Mouse (Mus musculus): ENCODE measurements around the gene Gm21970. TPM values are rescaled to one million over a fixed set of nuclear protein-coding genes. Genes with fewer than 3 reads are reported as not detected.

Gm21970 gene
- total and polyA plus RNA-seq, 3 experiments: 8.9 TPM; not detected in 2

DNA sequence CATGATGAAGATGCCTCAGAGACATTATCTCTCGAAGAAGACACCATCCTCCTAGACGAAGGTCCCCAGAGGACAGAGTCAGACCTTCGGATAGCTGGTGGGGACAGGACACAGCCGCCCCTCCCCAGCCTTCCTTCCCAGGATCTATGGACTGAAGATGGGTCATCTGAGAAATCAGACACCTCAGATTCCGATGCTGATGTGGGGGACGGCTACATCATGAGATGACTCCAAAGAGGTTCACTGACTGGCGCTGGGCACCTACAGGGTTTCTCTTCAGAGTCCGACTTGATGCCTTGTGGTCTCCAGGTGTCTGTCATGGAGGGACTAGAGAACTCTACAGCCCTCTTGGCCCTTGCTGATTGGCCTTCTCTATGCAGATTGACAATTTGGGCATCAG, 12.7 kb downstream of the Gm21970 start:
- Histone ChIP-seq H3K4me3 (ENCODE audit: low read depth, low read length) (no peak overlapping the region), H3K4me1 (ENCODE audit: insufficient read depth, low read depth, low read length) (peaks cover 58% of the 10 kb centered on the region), H3K27me3 (ENCODE audit: insufficient read depth, low read length) (no peaks in the 10 kb centered on the region), H3K36me3 (replicated peaks) (peaks cover 73% of the 10 kb centered on the region), H3K9me3 (replicated peaks) (no peaks in the 10 kb centered on the region)
- ATAC-seq (ENCODE audit: extremely low read depth, insufficient number of reproducible peaks, low FRiP score, poor library complexity, severe bottlenecking): no peak
- DNase-seq (ENCODE audit: low spot score): no peak
- TF ChIP-seq GATA2 (IDR thresholded peaks at IDR 0.05; ENCODE audit: borderline replicate concordance, low read depth, low read length): no peak
- TF ChIP-seq TAL1 (conservative IDR thresholded peaks at IDR 0.05; ENCODE audit: low read depth, low read length): no peak
- TF ChIP-seq CTCF (IDR thresholded peaks at IDR 0.05; ENCODE audit: low read depth, low read length): no peak
- no peak for TF ChIP-seq POLR2AphosphoS5 (IDR thresholded peaks at IDR 0.05; ENCODE audit: insufficient replicate concordance, low read depth, low read length)
- TF ChIP-seq GATA1 (IDR thresholded peaks at IDR 0.05; ENCODE audit: borderline replicate concordance, low read length): no peak

DNA sequence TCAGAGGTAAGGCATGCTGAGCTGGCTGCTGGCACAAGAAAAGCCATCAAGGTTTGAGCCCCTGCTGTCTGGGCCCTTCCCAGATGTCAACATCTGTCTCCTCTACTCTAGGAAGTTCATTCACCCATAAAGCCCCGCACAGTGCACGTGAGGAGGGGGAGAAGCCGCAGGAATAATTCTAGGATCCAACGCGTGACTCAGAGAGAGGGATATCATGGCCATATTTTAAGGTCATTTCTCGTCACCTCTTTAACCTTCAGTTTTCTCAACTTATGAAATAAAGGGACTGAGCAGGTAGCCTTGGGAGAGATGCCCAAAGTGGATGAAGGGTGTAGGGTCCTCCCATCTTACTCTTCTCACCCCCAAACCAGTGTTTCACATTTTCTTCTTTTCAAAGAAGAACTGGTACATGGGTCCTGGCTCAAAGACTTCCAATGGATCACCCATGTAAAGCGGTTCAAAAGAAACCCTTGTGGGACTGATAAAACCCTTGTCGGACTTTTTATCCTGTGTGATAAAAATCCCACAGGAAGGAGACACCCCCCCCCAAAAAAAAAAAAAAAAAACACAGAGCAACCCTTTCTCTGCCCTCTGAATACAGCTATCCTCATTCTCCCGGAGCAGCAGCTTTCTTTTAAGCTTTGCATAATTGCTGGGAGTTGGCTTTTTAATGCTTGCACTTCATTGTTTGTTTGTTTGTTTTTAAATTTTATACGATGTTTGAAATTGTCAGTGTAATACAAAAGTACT, 13.5 kb downstream of the Gm21970 start:
- Histone ChIP-seq H3K4me3 (ENCODE audit: low read depth, low read length) (no peak overlapping the region; the same call in 1 of the 2 replicates), H3K4me1 (ENCODE audit: insufficient read depth, low read depth, low read length) (peaks cover 66% of the 10 kb centered on the region), H3K36me3 (replicated peaks) (peaks cover 74% of the 10 kb centered on the region), H3K9me3 (replicated peaks) (no peaks in the 10 kb centered on the region), H3K27me3 (ENCODE audit: insufficient read depth, low read length) (no peaks in the 10 kb centered on the region)
- no peak for TF ChIP-seq GATA2 (IDR thresholded peaks at IDR 0.05; ENCODE audit: borderline replicate concordance, low read depth, low read length)
- no peak for TF ChIP-seq TAL1 (conservative IDR thresholded peaks at IDR 0.05; ENCODE audit: low read depth, low read length)
- TF ChIP-seq POLR2AphosphoS5 (IDR thresholded peaks at IDR 0.05; ENCODE audit: insufficient replicate concordance, low read depth, low read length): no peak
- TF ChIP-seq CTCF (IDR thresholded peaks at IDR 0.05; ENCODE audit: low read depth, low read length): no peak
- TF ChIP-seq GATA1 (IDR thresholded peaks at IDR 0.05; ENCODE audit: borderline replicate concordance, low read length): no peak
- DNase-seq (ENCODE audit: low spot score) (no peak), ATAC-seq (ENCODE audit: extremely low read depth, insufficient number of reproducible peaks, low FRiP score, poor library complexity, severe bottlenecking) (no peak)

DNA sequence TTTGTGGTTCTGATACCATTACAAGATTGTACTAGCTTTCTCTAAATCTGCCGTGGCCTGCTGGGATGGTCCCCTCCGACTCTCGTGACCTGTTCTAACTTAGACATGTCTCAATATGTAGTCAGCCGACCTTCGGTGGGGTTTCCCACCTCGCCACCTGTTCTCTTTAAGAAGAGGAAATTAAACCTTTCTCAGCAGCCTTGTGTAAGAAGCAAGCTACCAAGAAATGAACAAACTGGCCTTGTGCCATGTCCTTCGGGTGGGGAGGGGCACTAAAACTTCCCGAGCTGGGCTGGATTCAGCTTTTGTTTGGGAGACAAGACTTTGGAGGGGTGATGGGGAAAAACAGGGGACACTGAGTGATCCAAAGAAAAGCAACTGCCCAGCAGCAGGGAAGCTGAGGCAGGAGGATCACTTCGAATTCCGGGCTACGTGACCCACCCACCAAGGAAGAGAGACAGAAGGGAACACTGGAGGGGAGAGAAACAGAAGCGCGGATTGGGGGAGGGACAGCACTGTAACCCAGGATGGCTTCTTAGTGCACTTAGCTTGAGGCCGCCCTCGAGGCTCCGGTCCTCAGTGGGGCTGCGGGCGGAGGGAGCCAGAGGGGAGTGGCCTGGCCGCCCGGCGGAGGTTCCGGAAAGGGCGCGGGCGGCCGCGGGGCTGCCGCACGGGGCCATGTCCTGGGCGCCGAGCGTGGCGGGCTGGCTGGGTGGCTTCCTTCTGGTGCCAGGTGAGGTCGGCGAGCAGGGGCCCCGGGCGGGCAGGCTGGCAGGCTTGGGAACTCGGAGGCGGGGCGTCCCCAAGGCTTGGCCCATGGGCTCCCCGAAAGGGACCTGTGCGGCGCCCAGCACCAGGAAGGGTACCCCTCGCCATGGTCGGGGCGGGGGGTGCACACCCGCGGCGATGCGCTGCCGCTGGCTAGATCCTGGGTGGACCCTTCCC, 14.4 kb downstream of the Gm21970 start, which contains the start of gene Il10rb:
Gene Il10rb, plus strand, starts transcription at position 525 of the 945 bp plus-strand sequence.
- ATAC-seq (ENCODE audit: extremely low read depth, insufficient number of reproducible peaks, low FRiP score, poor library complexity, severe bottlenecking) (peak; percentile 89), DNase-seq (ENCODE audit: low spot score) (peak; percentile 80)
- TF ChIP-seq CTCF (IDR thresholded peaks at IDR 0.05; ENCODE audit: low read depth, low read length) (no peak), GATA1 (IDR thresholded peaks at IDR 0.05; ENCODE audit: borderline replicate concordance, low read length) (no peak), GATA2 (IDR thresholded peaks at IDR 0.05; ENCODE audit: borderline replicate concordance, low read depth, low read length) (no peak), TAL1 (conservative IDR thresholded peaks at IDR 0.05; ENCODE audit: low read depth, low read length) (no peak), POLR2AphosphoS5 (IDR thresholded peaks at IDR 0.05; ENCODE audit: insufficient replicate concordance, low read depth, low read length) (no peak)
- peak within 1 kb of the TSS; percentile 91 for H3K4me3 ChIP-seq (ENCODE audit: low read depth, low read length)
- H3K27me3 ChIP-seq (ENCODE audit: insufficient read depth, low read length): no peaks in the 10 kb centered on the region
- peaks cover 74% of the 10 kb centered on the region for H3K36me3 ChIP-seq (replicated peaks)
- peaks cover 71% of the 10 kb centered on the region for H3K4me1 ChIP-seq (ENCODE audit: insufficient read depth, low read depth, low read length)
- H3K9me3 ChIP-seq (replicated peaks): no peaks in the 10 kb centered on the region

DNA sequence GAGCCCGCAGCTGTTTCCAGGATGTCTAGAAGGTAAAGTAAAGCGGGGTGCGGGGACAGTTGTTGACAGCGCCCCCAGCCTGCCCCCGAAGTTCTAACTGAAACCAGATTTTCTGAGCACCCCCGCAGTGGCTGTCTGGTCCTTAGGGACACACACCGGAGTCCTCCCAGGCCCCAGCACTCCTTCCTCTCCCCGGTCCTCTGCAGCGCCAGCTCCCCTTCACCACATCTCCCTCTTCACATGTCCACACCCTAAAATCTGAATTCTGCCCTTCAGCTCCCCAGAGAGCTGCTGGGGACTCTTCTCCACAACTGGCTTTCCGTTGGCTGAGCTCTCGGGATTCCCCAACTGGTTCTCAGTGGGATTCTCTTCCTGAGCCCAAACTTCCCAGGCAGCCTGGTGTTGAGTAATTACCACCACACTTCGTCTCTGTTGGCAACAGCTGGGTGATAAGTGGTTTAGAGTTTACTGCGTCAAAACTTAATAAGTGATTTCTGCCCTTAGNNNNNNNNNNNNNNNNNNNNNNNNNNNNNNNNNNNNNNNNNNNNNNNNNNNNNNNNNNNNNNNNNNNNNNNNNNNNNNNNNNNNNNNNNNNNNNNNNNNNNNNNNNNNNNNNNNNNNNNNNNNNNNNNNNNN, 15.2 kb downstream of the Gm21970 start:
- Histone ChIP-seq H3K36me3 (replicated peaks) (peaks cover 74% of the 10 kb centered on the region), H3K4me1 (ENCODE audit: insufficient read depth, low read depth, low read length) (peaks cover 70% of the 10 kb centered on the region), H3K9me3 (replicated peaks) (no peaks in the 10 kb centered on the region), H3K27me3 (ENCODE audit: insufficient read depth, low read length) (no peaks in the 10 kb centered on the region), H3K4me3 (ENCODE audit: low read depth, low read length) (peak overlapping the region; percentile 91)
- peak; percentile 47 for DNase-seq (ENCODE audit: low spot score)
- 0 out of 2 replicates have a peak, but pooled peaks have one; percentile 15 for ATAC-seq (ENCODE audit: extremely low read depth, insufficient number of reproducible peaks, low FRiP score, poor library complexity, severe bottlenecking)
- no peak for TF ChIP-seq POLR2AphosphoS5 (IDR thresholded peaks at IDR 0.05; ENCODE audit: insufficient replicate concordance, low read depth, low read length)
- no peak for TF ChIP-seq GATA2 (IDR thresholded peaks at IDR 0.05; ENCODE audit: borderline replicate concordance, low read depth, low read length)
- TF ChIP-seq GATA1 (IDR thresholded peaks at IDR 0.05; ENCODE audit: borderline replicate concordance, low read length): no peak
- TF ChIP-seq CTCF (IDR thresholded peaks at IDR 0.05; ENCODE audit: low read depth, low read length): no peak
- no peak for TF ChIP-seq TAL1 (conservative IDR thresholded peaks at IDR 0.05; ENCODE audit: low read depth, low read length)

DNA sequence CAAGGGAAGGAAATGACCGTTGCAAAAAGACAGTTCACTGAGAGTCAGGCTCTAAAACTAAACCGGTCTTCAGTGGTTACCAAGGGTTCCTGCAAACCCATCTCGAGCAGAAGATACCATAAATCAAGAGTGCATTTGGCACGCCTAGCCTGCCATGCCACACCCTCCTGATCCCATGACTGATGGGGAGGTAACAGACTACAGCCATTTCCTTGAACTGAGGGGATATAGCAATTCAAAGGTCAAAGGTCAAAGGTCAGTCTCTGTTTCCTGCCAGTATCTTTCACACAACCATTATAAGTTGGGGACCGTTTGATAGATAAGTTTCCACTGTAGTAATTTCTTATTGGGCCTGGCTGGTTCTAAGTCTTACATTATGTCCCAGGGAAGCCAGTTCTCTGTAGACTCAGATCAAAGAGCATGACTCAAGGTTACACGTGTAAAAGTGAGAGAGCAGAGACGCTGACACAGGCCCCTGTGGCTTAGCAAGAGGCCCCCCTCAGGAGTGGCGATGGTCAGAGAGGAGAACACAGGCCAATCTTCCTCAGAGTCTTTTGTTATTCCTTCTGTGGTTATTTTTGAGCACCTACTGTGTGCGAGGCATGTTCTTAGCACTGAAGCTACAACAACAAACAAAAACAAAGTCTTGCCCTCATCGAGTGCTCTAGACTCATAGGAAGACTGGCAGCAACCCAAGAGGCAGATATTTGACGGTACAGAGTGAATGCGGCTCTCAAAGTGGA, 21.8 kb downstream of the Gm21970 start:
- H3K9me3 ChIP-seq (replicated peaks): no peaks in the 10 kb centered on the region
- peaks cover 95% of the 10 kb centered on the region for H3K36me3 ChIP-seq (replicated peaks)
- TF ChIP-seq CTCF (IDR thresholded peaks at IDR 0.05; ENCODE audit: low read depth, low read length) (no peak), GATA1 (IDR thresholded peaks at IDR 0.05; ENCODE audit: borderline replicate concordance, low read length) (no peak), TAL1 (conservative IDR thresholded peaks at IDR 0.05; ENCODE audit: low read depth, low read length) (no peak), GATA2 (IDR thresholded peaks at IDR 0.05; ENCODE audit: borderline replicate concordance, low read depth, low read length) (no peak), POLR2AphosphoS5 (IDR thresholded peaks at IDR 0.05; ENCODE audit: insufficient replicate concordance, low read depth, low read length) (no peak)
- no peak for ATAC-seq (ENCODE audit: extremely low read depth, insufficient number of reproducible peaks, low FRiP score, poor library complexity, severe bottlenecking)
- no peaks in the 10 kb centered on the region for H3K27me3 ChIP-seq (ENCODE audit: insufficient read depth, low read length)
- H3K4me1 ChIP-seq (ENCODE audit: insufficient read depth, low read depth, low read length): peaks cover 73% of the 10 kb centered on the region
- H3K4me3 ChIP-seq (ENCODE audit: low read depth, low read length): no peak overlapping the region
- DNase-seq (ENCODE audit: low spot score): no peak

Measured in G1E (cell line).